Mouse (Mus musculus) kidney, embryonic 16.5 days (tissue): ENCODE measurements around the gene Fam20c. TPM values are rescaled to one million over a fixed set of nuclear protein-coding genes. Genes with fewer than 3 reads are reported as not detected.
A peak's percentile ranks its signal among the peaks of the same experiment; 100 is the strongest.

Experiments
- ATAC-seq: fragments of 200-750 bp; cut with Nextera tagmentation; 2 replicates; pipeline ENCODE4 v1.8.0; 2017; ENCODE audit warnings: moderate TSS enrichment; ENCODE audit not compliant: low FRiP score, low TSS enrichment
- H3K27ac ChIP-seq: fragments of 300-500 bp; sonication (generic); 2 replicates; pipeline ENCODE4 v1.5.1; 2014; ENCODE audit warnings: low read length
- H3K27me3 ChIP-seq: fragments of 300-500 bp; sonication (generic); 2 replicates; pipeline ENCODE4 v1.6.1; 2014; ENCODE audit warnings: low read length, control low read depth, mixed read lengths; ENCODE audit not compliant: insufficient read depth
- H3K36me3 ChIP-seq: fragments of 300-500 bp; sonication (generic); 2 replicates; pipeline ENCODE4 v1.6.1; 2014; ENCODE audit warnings: low read length, control low read depth, mixed read lengths; ENCODE audit not compliant: insufficient read depth
- H3K4me1 ChIP-seq: fragments of 300-500 bp; sonication (generic); 2 replicates; pipeline ENCODE4 v1.6.1; 2014; ENCODE audit warnings: low read length, control low read depth, mixed read lengths; ENCODE audit not compliant: insufficient read depth
- H3K4me2 ChIP-seq: fragments of 300-500 bp; sonication (generic); replicated peaks from 2 replicates; pipeline ENCODE4 v1.6.1; 2014; ENCODE audit warnings: low read depth, low read length
- H3K4me3 ChIP-seq: fragments of 300-500 bp; sonication (generic); 2 replicates; pipeline ENCODE4 v1.5.1; 2014; ENCODE audit warnings: mild to moderate bottlenecking, low read length
- H3K9ac ChIP-seq: fragments of 300-500 bp; sonication (generic); replicated peaks from 2 replicates; pipeline ENCODE4 v1.6.1; 2014; ENCODE audit warnings: low read length
- H3K9me3 ChIP-seq: fragments of 300-500 bp; sonication (generic); 2 replicates; pipeline ENCODE4 v1.6.1; 2016; ENCODE audit warnings: low read length, control low read depth
- WGBS: fragments of 180-500 bp; shearing (Covaris S2); extraction: QIAGEN DNeasy Blood & Tissue Kit; methylation state at CpG from one replicate; pipeline ENCODE4 v1.1.7; 2014; 5-methylcytosine and 5-hydroxymethylcytosine counted together
- polyA plus RNA-seq: library from polyadenylated mRNA; unstranded; fragments of >200 nt; fragmentation: Nextera tagmentation; extraction: Ambion mirVana; gene quantifications from 2 replicates; pipeline ENCODE4 v1.2.1, GENCODE M21; 2015

Fam20c gene
- polyA plus RNA-seq, 1 experiment from 2014 or later = 20.8 TPM

DNA sequence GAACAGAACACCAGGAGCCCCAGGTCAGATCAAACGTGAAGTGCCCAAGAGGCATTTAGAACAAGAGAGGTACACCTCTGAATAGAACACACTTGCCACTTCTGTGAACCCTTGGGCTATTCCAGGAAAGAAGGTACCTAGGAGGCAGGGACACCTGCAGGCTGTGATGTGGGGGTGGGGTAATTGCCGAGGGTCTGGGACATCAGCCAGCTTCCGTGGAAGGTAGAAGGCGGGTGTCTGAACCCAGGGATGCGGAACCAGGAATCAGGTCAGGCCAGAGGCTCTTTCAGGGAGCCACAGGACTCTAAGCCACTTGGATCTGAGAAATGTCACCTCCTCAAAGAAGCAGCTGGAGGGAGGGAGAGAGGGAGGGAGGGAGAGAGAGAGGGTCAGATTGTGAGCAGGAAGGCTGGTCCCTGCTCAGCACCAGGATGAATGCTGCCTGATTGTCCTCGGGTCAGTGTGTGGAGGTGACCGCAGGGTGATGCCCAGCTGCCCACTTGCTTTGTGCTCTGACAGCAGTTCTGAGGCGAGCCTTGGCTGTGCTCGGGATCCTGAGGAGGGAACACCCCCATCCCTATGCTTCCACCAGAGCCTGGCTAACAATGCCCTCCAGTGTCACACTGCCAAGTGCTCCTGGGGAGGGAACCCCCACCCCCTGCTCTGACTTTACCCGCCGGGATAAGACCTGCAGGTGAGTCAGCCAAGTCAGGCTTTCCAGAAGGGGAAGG lies 34.3 kb downstream of the Fam20c start:
- Histone ChIP-seq H3K9me3 (no peaks in the 10 kb centered on the region), H3K27ac (peak overlapping the region; percentile 65), H3K27me3 (no peaks in the 10 kb centered on the region), H3K36me3 (no peaks in the 10 kb centered on the region), H3K9ac (no peak overlapping the region), H3K4me3 (no peak overlapping the region), H3K4me1 (peaks cover 22% of the 10 kb centered on the region), H3K4me2 (no peak overlapping the region)
- 33% methylated on average over 11 of the region's 11 CpGs for WGBS
- ATAC-seq = peak; percentile 60

DNA sequence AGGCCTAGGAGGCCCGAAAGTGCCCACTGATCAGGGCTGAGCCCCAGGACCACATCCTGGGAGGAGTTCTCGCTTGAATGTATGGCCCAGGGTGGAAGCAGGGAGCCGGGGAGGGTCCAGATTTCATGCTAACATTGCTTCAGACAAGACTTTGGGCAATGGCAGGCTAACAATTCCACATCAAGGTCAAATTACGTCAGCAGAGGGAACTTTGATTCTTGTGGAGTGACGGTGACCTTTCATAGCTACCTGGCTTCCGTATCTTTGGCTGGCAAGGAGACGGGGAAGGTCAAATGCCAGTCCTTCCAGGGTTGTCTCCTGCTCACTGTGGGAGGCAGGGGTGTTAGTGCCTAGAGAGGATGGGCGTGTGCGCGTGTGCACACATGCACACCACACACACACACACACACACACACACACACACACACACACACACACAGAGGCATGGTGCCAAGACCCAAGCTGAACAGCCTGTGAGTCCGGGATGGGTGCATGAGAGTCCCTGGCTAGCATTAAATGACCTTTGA lies 36.7 kb downstream of the Fam20c start:
- WGBS = 76% methylated on average over 11 of the region's 11 CpGs
- peaks cover 14% of the 10 kb centered on the region for H3K36me3 ChIP-seq
- no peak overlapping the region for H3K4me3 ChIP-seq
- ATAC-seq = no peak
- H3K9me3 ChIP-seq = no peaks in the 10 kb centered on the region
- H3K4me1 ChIP-seq = peaks cover 16% of the 10 kb centered on the region
- no peak overlapping the region for H3K9ac ChIP-seq
- H3K27ac ChIP-seq = no peak overlapping the region
- H3K4me2 ChIP-seq = no peak overlapping the region
- no peaks in the 10 kb centered on the region for H3K27me3 ChIP-seq

DNA sequence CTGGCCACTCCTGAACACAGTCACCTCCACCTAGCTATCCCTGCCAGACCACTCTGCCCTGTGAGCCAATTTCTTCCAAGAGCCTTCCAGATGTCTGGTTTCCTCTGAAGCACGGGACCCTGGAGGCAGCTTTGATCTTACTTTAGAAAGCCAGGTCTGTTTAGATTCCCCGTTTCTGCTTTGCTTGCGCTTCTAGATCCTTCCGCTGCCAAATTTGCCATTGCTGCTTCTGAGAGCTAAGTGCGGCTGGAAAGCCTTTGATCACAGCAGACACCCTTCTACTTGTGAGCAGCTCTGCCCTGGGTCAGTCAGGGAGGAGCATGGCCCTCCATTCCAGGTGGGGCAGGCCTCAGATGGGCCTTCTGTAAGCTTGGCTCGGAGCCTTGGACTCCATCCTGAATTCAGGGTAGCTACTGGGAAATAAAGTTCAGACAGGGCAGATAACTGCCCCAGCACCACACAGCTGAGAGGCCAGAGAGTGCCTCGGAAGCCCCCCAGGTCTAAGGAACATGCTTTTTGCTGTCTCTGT lies 47.3 kb downstream of the Fam20c start:
- Histone ChIP-seq H3K4me2 (no peak overlapping the region), H3K4me1 (no peaks in the 10 kb centered on the region), H3K9me3 (no peaks in the 10 kb centered on the region), H3K27me3 (no peaks in the 10 kb centered on the region), H3K9ac (no peak overlapping the region), H3K27ac (no peak overlapping the region), H3K4me3 (no peak overlapping the region), H3K36me3 (peaks cover 16% of the 10 kb centered on the region)
- no peak for ATAC-seq
- 54% methylated on average over 7 of the region's 7 CpGs for whole genome bisulfite sequencing

DNA sequence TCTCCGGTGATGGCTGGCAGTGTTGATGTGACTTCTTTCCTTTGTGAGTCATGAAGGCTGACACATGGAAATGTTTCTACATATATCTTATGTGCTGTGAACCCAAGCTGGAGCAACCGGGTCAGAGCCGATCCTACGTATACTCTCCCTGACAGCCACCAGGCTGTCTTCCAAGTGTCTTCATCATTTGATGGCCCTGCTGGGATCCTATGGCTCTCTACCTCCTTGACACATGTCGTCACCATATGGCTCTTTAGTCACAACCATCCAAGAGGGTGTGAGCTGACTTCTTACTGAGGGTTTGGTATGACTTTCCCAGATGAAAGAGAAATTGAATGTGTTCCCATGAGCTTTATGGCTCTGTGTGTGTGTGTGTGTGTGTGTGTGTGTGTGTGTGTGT lies 50.0 kb downstream of the Fam20c start:
- Histone ChIP-seq H3K36me3 (peaks cover 33% of the 10 kb centered on the region), H3K27me3 (no peaks in the 10 kb centered on the region), H3K9me3 (no peaks in the 10 kb centered on the region), H3K4me3 (no peak overlapping the region), H3K9ac (no peak overlapping the region), H3K4me2 (no peak overlapping the region), H3K4me1 (no peaks in the 10 kb centered on the region), H3K27ac (no peak overlapping the region)
- WGBS = 83% methylated on average over 5 of the region's 5 CpGs
- no peak for ATAC-seq

DNA sequence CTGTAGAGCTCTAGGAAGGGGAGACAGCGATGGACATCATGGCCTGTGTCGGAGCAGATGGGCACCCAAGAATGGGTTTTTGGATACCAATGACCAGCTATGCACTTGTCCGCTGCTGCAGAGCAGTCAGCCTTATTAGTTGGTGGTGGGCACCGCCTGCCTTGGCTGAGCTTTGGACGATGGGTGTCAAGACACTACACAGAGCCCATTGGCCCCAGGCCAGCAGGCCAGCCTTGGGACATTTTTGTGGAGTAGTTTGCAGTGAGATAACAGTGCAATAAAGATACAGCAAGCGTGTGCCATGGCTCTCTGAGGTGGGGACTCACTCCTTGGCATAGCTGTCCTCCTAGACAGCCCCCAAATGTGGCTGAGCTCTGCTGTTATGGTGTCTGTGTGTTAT lies 55.5 kb downstream of the Fam20c start:
- Histone ChIP-seq H3K36me3 (peaks cover 43% of the 10 kb centered on the region), H3K4me3 (no peak overlapping the region), H3K9ac (no peak overlapping the region), H3K9me3 (no peaks in the 10 kb centered on the region), H3K27me3 (no peaks in the 10 kb centered on the region), H3K4me2 (no peak overlapping the region), H3K27ac (no peak overlapping the region), H3K4me1 (no peaks in the 10 kb centered on the region)
- WGBS = 89% methylated on average over 6 of the region's 6 CpGs
- no peak for ATAC-seq

DNA sequence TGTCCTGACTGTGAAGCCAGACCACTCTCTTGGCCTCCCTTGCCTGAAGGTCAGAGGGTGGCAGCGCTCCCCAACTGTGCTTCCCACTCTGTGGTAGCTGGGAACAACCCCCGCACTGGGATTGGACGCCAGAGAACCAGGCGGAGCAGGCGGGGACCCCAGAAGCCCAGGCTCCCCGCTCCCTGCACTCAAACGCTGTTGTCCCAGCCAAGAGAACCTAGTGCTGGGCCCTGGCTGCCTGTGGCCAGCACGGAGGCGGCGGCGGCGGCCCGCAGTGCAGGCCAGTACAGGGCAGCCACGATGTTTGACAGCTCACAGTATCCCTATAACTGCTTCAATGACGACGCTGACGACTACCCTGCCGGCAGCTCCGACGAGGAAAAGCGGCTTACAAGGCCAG lies 65.5 kb downstream of the Fam20c start, which contains the start of gene Gm5294:
Gene Gm5294 (plus strand): TSS at position 301 of the 400 bp plus-strand sequence.
- Histone ChIP-seq H3K4me1 (peaks cover 17% of the 10 kb centered on the region), H3K36me3 (no peaks in the 10 kb centered on the region), H3K4me3 (peak within 1 kb of the TSS; percentile 43), H3K27me3 (peaks cover 52% of the 10 kb centered on the region), H3K9me3 (0 out of 2 replicates have a peak, but pooled peaks cover 3% of the 10 kb centered on the region), H3K27ac (no peak within 1 kb of the TSS), H3K9ac (peak within 1 kb of the TSS; percentile 39), H3K4me2 (peak within 1 kb of the TSS; percentile 69)
- ATAC-seq = 0 out of 2 replicates have a peak, but pooled peaks have one; percentile 40
- 10% methylated on average over 21 of the region's 21 CpGs for WGBS

DNA sequence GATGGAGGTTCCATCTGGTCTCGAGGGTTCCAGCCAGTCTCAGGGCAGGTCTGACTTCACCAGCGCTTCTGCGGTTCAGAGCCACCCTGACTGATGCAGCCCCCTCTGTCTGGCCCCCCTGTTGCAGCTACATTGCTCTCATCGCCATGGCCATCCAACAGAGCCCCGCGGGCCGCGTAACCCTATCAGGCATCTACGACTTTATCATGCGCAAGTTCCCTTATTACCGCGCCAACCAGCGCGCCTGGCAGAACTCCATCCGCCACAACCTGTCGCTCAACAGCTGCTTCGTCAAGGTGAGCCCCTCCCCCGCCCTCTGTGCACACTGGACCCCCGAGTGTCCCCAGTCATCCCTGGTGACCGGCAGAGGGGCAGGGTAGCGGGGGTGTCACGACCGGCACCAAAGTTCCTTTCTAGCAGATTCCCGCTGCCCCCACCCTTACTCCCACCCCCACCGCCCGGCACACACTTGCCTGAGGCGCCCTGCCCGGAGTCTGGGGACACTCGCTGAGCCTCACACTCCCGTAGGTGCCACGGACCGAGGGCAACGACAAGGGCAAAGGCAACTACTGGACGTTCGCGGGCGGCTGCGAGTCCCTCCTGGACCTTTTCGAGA lies 66.5 kb downstream of the Fam20c start:
- Histone ChIP-seq H3K4me1 (peaks cover 17% of the 10 kb centered on the region), H3K4me2 (peak overlapping the region; percentile 69), H3K36me3 (no peaks in the 10 kb centered on the region), H3K27me3 (peaks cover 52% of the 10 kb centered on the region), H3K4me3 (peak overlapping the region; percentile 43), H3K9me3 (0 out of 2 replicates have a peak, but pooled peaks cover 3% of the 10 kb centered on the region), H3K27ac (no peak overlapping the region), H3K9ac (peak overlapping the region; percentile 39)
- ATAC-seq = no peak; the same call in 1 of the 2 replicates
- WGBS = 2% methylated on average over 38 of the region's 39 CpGs

DNA sequence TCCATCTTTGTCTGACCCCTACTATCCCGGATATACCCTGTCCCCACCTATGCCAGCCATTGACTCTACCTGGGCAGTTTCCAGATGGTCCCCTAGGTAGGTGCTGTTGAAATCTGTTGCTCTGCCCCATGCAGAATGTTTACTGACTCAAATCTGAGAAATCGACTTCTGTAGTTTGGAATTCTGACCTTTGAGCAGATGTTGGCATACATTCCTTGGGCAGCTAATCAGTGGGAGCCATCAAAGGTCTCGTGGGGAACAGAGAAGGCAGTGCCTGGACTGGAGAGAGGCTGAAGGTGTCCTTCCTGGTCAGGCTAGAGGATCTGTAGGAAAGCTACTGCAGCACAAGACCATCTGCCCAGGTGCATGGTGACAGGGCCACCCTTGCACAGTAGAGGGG lies 70.8 kb downstream of the Fam20c start:
- 74% methylated on average over 3 of the region's 3 CpGs for WGBS
- peaks cover 36% of the 10 kb centered on the region for H3K27me3 ChIP-seq
- no peak overlapping the region for H3K4me3 ChIP-seq
- H3K9ac ChIP-seq = no peak overlapping the region
- no peak overlapping the region for H3K4me2 ChIP-seq
- H3K36me3 ChIP-seq = no peaks in the 10 kb centered on the region
- no peak overlapping the region for H3K27ac ChIP-seq
- no peaks in the 10 kb centered on the region for H3K9me3 ChIP-seq
- ATAC-seq = no peak
- peaks cover 21% of the 10 kb centered on the region for H3K4me1 ChIP-seq

DNA sequence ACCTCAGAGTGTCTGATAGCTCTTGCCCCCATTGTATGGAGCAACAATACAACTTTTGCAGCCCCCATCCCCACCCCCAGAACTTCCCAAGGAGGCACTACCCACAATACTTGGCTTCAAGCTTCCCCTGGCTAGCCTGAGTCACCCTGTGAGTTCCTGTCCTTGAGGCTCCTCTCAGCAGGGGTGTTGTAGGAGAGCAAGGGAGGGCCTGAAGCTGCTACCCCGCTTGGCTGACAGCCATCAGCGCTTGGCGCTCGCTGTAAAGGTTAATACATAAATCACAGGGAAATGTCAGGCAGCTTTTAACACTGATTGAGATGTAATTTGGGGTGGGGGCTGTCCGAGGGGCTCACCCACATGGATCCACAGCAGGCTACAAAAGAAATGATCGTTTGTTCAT lies 79.1 kb downstream of the Fam20c start:
- Histone ChIP-seq H3K27ac (no peak overlapping the region), H3K9me3 (no peaks in the 10 kb centered on the region), H3K4me2 (no peak overlapping the region), H3K4me3 (no peak overlapping the region), H3K9ac (no peak overlapping the region), H3K36me3 (no peaks in the 10 kb centered on the region), H3K27me3 (no peaks in the 10 kb centered on the region), H3K4me1 (no peaks in the 10 kb centered on the region)
- ATAC-seq = peak; percentile 57; the same call in 1 of the 2 replicates
- WGBS = 11% methylated on average over 6 of the region's 6 CpGs
